Mouse (Mus musculus): ENCODE measurements around the gene Gm3233.
"Not testable (repeated sequence)": the region's sequence is repeated elsewhere in the genome, so short reads cannot be mapped to it uniquely, and the experiment has no call there.

DNA sequence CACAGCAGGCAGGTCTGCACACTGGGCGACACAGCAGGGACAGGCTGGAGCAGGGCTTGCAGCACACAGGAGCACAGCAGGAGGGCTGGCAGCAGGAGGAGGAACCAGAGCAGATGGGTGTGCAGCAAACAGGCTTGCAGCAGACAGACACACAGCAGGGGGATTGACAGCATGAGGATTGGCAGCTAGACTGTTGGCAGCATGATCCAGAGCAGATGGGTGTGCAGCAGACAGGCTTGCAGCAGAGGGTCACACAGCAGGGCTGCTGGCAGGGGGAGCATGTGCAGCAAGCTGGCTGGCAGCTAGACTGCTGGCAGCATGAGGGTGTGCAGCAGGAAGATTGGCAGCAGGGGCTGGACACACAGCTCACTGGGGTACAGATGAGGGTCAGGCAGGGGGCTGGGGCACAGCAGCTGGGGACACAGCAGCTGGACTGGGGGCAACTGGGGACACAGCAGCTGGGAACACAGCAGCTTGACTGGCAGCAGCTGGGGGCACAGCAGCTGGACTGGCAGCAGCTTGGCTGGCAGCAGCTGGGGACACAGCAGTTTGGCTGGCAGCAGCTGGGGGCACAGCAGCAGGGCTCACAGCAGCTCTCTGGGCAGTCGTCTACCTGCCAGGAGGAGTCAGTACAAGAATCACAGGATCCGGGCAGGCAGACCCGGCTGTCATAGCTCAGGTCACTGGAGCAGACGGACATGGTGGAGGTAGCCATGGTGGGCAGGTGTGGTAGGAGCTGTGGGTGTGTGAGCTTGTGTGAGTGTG lies 17.4 kb downstream of the Gm3233 start, which contains the start of gene Gm18596:
- not testable (repeated sequence) for TF ChIP-seq CTCF (IDR thresholded peaks at IDR 0.05; ENCODE audit: extremely low read depth, insufficient read depth, insufficient read length, insufficient replicate concordance); POLR2A (IDR thresholded peaks at IDR 0.05; ENCODE audit: low read depth, low read length)

Measured in spleen, adult 2 months (tissue).